Mouse (Mus musculus) MN1 (cell line): ENCODE measurements around the gene Rad51b.

Experiments used
- DNase-seq: peaks from one replicate; pipeline ENCODE4 v3.0.0-alpha.2; 2016; ENCODE audit warnings: low spot score

The Rad51b gene

DNA sequence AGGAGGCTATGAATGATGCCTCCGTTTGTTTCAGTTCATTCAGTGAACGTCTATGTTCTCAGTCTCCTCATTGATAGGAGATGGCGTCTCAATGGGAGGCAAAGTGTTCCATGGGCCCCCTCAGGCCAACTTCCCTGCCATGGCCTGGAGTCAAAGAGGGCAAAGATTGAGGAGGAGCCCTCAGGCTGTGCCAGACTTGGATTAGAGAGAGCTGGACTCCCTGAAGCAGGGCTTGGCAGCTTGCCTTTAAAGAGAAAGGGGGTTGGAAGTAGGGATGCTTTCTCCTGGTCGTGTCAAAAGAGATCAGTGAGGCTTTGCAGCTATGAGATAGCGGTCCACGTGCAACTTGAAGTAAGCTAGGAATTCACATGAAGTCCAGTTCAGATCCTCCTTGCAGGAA, 469.0 kb downstream of the Rad51b start:
- DNase-seq, result no peak

DNA sequence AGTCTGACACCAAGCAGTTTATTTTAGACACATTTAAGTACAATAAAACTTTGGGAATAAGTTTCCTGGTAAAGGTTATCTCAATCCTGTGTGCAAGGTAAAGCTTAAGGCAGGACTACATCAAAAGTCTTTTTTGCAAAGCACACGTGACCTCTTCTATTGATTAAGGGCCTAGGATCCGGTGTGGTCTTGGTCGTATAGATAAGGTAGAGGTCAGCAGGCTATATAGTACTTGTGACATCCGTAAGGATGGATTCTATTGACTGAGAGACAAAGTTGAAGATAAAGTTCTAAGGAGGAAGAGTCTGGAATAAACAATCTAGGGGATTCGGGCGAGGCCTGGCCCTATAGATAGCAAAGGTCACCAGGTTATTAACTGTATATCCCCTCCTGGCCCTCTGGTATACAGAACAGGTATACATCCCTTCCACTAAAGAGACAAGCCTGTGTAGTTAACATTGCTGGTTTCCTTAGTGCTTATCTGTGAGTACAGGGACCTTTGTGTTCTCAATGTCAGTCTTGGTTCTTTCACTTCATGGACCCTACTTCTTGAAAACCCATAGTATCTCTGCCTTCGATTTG, 471.8 kb downstream of the Rad51b start:
- DNase-seq, result no peak

DNA sequence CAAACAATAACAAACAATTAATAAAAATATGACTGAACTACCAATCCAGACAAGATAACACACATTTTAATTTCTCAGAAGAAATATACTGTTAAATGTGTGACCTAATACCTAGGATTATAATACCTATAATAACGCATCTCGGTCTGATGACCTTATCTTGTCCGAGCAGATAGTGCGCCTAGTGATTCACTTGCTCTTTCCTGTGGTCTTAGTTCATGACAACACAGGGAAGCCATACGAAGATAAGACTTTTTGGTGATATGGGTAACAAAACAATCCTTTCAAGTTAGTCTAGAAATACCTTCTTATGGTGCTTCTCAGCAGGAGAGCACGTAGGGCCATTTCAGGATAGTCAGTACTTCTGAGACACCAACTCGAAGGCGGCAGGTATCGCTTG, 472.7 kb downstream of the Rad51b start:
- DNase-seq, result no peak

DNA sequence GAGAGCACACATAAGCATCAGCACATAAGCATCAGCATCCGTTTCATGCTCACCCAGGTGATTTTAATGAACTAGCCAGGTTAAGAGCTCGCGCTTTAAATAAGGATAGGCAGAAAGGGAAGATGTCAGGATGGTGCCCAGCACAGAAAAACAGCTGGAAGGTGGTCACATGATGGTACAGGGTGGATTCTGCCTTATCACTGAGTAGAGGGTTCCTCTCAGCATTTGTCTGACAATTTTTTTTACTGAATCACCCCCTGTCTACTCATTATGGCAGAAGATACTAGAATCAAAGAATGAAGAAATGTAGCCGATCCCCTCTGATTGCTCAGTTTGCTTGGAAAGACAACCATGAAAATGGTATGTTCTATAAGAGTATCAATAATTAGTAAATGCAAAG, 474.1 kb downstream of the Rad51b start:
- DNase-seq, result no peak

DNA sequence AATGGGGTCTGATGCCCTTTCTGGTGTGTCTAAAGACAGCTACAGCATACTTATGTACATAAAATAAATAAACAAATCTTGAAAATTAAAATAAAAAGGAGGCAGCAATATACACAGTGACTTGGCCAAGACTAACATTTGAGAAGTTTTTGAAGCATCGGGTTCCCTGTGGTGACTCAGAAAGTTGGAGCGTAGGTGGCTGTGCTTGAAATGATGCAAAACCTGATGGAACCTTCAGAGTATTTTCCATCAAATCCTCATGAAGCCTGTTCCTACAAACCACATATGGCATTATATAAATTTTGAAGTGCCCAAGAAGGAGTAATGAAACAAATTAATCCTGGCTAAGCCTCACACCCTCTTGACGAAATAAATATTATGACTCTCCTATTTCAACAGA, 474.7 kb downstream of the Rad51b start:
- no peak for DNase-seq

DNA sequence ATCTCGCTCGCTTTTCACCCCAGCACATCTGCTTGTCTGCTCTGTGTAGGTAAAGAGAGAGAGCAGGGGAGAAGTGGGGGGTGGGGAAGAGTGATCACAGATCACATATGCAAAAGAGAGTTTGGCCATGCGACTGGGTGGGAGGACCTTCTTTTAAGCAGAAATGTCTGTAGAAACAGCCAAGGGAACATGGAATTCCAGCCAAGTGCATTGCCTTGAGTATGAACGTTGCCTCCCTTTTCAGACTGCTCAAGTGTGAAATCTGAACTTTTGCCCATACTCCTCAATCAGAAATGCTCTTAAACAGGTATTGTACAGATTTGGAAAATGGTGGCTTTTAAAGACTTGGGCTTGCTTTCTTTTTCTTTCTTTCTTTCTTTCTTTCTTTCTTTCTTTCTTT, 476.2 kb downstream of the Rad51b start:
- DNase-seq, result no peak

DNA sequence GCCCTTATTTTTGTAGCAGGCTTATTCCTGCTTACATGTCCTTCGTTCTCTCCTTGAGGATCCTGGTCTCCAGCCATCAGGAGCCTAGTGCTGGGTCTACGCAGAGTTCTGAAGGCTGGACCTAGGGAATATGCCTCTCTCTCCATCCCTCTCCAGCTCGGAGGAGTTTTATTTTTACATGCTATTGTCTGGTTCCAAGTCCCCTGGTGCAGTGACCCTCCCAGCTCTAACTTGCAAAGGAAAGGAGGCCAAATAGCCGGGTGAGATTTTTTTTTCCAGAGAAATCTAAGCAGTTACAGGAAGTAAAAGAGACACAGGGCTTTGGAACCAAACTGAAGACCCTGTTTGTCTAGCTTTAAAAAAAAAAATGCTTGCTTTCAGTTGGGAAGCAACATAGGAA, 477.5 kb downstream of the Rad51b start:
- no peak for DNase-seq

DNA sequence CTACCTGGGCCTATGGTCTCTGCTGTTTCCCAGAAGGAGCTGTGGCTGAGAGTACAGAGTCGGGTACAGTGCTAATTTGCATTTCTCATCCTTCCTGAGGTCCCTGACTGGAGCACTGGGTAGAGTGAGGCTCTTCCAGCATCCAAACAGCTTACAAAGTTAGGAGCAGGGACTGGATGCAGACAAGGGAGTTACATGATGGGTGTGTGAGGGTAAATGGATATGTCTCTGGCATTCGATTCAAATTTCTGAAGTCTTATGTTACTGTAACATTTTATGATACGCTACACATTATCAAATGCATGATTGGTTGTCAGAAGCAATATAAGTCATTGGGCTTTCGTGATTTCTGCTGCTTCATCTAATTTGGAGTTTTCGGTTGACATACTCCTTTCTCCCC, 479.7 kb downstream of the Rad51b start:
- DNase-seq, result no peak

DNA sequence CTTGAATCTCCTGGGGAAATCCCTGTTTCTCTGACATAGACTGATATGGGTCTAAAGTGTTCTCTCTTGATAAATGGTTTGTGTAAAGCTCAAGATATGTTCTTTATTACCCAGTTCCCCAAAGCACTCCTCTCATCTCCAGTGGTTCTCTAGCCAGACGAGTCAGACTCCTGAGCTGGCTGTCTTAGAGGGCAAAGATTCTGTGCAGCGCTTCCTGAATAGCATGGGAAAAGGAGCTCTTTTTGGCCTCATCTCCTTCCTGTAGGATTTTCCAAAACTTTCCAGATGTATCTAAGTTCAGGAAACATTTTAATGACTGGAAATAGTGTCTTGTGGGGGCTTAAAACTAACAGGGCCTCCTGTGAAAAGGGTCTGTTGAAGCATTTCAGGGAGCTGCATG, 483.7 kb downstream of the Rad51b start:
- DNase-seq, result no peak

DNA sequence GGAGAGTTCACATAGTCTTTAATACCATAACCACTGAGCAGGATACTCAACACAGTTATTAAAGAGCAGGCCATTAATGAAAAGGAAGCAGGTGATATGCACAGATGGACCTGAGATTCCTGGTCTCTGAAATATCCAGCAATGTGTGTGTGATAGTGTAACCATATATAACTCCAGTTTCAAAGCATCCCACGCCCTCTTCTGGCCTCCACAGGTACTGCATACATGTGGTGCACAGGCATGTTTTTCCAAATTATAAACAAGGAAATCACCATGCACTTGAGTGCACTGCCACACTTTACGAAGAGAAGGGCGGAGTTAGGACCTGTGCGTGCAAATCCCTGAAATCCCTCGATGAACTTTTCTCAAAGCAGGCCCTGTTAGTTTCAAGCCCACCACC, 484.7 kb downstream of the Rad51b start:
- DNase-seq, result no peak

DNA sequence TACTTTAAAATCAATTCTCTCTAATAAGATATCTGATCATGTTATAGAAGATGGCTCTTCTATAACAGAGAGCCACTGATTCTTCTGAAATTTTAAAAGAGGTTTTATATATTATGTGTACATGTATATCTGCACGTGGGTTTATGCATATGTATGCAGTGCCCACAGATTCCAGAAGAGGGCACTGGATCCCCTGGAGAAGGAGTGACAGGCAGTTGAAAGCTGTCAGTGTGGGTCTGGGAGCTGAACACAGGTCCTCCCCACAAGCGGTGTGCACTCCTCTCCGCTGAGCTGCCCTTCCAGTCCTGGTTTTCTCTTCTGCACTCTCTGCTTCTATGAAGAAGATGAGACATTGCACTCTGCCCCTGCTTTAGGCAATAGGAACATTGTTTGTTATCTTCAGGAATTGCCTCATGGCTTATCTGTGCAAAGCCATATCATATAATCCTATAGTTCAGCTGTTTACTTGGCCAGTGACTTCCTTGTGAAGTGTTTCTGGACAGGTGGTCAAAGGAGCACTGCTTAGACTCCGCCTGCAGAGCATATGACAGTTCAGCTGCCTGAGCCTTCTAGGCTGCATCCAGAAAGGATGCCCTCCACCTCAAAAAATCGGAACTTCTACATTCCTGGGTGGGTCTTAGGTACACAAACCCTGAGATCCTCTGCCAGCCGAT, 485.5 kb downstream of the Rad51b start:
- DNase-seq, result no peak

DNA sequence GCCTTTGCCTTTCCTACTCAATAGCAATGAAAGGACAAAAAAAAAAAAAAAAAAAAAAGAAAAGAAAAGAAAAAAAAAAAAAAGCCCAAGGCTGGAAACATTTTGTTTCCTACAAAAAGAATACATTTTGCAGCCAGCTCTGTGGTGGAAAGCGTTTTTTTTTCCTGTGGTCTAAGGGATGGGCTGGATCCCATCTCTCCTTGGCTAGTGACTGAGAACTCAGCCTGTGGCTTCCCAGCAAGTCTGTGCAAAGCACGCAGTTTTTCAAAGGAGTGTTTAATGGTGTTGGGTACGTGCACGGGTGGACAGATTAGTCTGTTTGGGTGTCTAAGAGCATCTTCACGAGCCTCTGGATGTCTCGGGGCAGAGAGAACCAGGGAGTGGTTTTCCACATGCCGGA, 487.1 kb downstream of the Rad51b start:
- DNase-seq, result no peak

DNA sequence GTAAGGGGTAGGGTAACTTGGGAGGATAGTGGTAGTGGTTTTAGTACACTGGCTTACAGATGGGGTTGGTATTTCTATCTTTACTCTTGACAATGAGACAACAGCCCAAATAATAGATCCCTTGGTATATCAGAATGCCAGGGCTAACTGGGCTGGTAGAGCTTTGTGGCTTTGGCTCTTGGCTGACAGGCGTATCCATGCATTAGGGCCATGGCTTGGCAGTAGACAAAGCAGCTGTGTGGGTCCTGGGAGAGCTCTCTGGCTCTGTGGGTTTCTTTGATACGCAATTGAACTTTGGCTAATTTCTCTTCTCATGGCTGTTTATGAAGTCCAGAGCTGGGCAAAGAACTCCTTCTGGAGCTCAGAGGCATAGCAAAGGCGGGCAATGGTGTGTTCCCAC, 488.6 kb downstream of the Rad51b start:
- no peak for DNase-seq

DNA sequence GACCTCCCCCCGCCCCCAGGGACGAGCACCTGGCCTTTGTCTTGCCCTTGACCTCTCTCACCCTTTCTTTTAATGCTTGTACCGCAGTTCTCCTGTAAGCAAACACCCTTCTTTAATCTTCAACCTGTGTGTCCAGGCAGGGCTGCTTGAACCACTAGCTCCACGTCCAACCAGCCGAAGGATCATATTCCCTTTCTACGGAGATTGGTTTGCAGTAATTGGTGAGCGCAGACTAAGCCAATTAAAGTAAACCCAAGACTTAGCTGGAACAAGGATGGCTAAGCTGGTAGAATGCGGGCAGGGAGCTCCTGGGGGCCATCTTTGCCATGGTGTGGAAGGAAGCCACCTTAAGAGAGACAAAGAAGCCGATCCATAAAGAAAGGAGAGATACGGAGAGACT, 490.5 kb downstream of the Rad51b start:
- no peak for DNase-seq

DNA sequence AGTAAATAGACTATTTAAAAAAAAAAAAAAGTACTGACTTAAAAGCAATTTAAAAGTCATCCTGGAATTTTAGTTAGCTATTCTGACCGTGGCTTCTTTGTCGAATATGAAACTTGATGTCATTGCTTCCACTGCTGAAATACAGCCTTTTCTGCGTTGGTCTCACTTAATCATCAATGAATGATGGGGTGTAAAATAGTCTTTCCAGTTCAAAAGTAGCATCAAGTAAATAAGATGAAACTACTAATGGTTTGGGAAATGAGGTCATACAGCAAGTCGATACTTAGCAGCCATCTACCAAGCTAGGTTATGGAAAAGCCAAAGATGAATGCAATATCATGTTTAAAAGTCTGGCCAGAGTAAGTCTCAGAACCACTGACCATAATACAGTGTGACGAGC, 491.3 kb downstream of the Rad51b start:
- no peak for DNase-seq

DNA sequence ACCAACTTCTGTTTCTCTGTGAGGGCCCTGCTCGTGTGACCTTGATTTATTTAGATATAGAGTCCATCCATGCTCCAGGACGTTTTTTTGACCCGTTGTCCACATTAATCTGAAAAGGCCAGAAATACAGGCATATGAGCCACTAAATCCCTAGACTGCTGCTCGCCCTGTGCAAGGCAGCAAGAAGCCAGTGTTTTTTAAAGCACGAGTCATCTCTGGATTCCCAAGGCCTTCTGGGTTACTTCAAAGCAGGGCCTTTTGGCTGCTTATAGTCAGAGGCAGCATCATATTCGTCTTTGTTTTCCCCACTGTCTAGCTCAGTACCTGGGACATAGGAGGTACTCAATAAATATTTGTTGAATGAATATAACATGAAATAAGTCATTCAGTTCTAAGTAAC, 492.4 kb downstream of the Rad51b start:
- no peak for DNase-seq

DNA sequence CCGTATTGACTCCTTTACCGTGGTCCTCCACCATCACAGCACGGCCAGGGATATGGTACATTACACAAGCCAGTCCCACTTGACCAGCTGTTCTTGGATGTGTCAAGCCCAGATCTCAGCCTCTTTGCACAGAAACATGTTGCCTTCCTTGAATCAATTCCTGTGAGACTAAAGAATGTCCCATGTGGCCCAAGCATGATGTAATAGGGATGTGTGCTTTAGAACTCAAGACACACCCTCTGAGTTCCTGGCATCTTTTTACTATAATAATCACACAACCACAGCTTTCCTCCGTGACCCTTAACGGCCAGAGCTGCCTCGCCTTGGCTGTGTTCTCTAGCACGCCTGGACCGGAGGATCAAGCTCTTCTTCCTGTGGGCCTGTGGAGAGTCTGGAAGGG, 496.3 kb downstream of the Rad51b start:
- peak; percentile 55 for DNase-seq

DNA sequence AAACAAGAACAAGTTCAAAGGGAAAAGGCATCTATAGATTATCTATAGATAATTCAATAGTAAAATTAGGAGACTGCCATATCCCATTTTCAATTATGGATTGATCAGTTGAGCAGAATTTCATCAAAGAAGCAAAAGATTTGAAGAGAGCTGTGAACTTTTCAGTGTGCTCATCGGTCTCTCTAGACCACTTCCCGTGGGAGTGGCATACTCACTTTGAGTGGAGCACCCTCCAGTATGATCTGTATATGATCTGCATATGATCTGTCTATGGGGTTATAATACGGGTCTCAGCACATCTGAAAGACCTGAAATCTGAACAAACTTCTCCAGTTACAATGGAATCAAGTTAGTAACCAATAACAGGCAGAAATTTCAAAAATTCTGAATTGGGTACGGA, 497.7 kb downstream of the Rad51b start:
- DNase-seq, result no peak

DNA sequence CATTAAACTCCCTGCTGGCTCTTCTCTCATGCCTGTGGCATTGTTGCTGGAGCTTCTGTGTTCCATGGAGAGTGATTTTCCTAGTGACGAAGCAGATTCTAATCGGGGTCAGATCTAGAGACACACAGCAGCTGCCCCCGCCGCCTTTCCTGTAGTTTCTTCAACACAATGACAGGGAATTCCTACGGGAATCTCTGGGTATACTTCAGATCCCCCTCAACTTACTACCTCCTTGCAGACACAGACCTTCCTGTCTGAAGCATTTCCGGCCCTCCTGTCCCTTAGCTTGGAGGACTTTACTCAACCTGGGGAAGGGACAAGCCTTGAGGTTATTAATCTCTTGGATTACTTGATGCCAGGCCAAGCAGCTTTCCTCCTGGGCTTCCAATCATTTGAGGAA, 499.2 kb downstream of the Rad51b start:
- DNase-seq, result no peak

DNA sequence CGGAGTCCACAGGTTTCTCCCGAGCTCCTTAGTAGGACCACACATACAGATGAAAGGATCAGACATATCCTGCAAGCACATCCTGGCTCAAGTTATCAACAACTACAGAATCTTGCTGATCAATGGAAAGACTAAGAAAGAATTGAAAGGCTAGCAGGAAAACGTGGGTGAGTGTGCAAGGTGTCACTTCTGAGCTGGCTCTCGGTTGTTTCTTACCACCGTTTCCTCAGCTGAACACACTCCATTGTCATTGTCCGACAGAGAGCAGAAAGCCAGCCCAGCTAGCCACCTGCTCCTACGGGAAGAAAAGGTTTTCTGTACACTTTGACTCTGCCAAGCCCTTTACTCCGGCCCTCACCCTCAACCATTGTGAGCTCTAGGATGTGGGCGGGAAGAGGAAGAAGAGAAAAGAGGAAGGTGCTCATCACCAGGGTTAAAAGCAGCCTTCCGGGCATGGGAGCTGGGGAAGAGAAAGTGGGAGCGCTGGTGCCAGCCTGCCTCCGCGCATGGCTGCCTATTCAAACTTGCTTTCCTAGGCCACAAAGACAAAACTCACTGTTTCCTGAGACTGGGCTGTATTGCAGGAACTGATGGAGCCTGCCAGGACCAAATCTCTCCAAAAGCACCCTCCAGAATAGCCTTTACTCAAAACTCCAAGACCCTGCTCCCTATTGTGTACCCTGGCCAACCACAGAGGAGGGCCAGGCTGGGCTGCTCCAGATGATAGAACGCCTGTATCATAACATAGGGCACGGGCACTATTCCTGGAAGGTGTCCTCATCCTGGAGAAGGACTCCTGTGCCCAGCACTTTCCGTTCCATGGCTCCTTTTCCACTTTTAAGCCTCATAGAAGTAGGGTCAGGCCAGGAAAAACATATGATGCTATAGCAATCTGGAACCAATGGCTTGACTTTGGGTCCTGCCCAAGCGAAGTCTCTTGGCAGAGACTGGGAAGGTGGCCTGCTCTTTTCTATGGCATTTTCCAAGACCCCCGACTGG, 500.0 kb downstream of the Rad51b start:
- DNase-seq, result no peak

DNA sequence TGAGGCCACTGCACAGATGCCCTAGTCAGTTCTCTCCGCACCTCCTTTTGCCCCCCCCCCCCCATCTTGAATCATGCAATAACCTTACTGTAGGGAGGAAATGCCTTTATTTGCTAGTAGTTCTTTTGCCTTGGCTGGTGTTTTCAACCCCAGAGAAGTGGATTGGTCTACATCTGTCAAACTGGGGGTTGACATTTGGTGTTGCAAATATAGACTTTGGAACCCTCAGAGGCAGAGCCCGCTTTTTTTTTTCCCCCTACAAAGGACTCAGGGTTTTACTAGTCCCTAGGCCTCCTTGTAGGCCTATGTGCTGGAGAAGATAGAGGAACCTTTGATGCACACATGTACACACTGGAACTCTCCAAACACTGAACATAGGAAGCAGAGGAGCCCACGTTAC, 501.4 kb downstream of the Rad51b start:
- DNase-seq, result no peak

DNA sequence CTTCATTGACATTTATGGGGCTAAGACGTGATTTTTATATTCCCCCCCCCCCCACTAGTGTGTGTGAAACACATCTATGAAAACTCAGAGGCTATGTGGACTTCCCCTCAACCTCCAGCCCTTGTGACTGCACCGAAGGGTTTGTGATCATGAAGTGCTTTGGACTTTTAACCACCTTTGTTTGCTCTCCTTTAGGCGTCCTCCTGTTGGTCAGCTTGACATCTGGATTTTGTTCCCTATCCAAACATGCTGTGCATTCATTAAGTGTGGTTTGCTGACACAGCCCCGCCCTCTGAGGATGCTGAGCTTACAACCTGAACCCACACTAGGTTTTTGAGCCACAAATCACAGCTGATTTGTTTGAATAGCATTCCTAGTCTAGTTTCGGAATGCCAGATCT, 502.3 kb downstream of the Rad51b start:
- DNase-seq, result no peak

DNA sequence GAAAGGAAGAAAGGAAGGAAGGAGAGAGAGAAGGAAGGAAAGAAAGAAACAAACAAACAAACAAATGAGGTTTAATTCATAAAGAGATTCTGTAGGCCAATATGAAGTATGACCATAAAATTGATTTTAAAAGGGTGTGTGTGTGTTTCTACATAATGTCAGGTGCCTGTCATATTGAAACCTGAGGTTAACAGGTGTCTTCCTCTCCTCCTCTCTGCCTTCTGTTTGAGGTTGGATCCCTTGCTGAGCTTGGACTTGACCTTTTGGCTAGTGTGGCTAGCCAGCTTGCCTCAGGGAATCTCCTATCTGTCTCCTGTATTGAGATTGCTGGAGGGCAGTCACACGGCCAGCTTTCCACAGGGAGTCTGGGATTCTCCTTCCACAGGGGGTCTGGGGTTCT, 506.6 kb downstream of the Rad51b start:
- DNase-seq, result no peak
